Mouse (Mus musculus) neural tube, embryonic 13.5 days (tissue): ENCODE measurements at regions not wholly inside any gene's neighbourhood (a gene's known extent, or its start where the extent isn't known, plus 50 kb on each side); places are given as distances from the start of the nearest gene placed in this dataset.

Experiments
- ATAC-seq: fragments of 200-750 bp; cut with Nextera tagmentation; 2 replicates; pipeline ENCODE4 v1.8.0; 2017; ENCODE audit warnings: low read depth, mild to moderate bottlenecking, moderate TSS enrichment, moderate library complexity
- H3K27ac ChIP-seq: fragments of 300-500 bp; sonication (generic); replicated peaks from 2 replicates; pipeline ENCODE4 v1.5.1; 2015; ENCODE audit warnings: moderate library complexity, mild to moderate bottlenecking, inconsistent platforms
- H3K27me3 ChIP-seq: fragments of 300-500 bp; sonication (generic); 2 replicates; pipeline ENCODE4 v1.6.1; 2015; ENCODE audit warnings: mild to moderate bottlenecking, inconsistent platforms
- H3K36me3 ChIP-seq: fragments of 300-500 bp; sonication (generic); 2 replicates; pipeline ENCODE4 v1.6.1; 2015; ENCODE audit warnings: mild to moderate bottlenecking, inconsistent platforms
- H3K4me1 ChIP-seq: fragments of 300-500 bp; sonication (generic); replicated peaks from 2 replicates; pipeline ENCODE4 v1.6.1; 2015; ENCODE audit warnings: inconsistent platforms
- H3K4me2 ChIP-seq: fragments of 300-500 bp; sonication (generic); 2 replicates; pipeline ENCODE4 v1.6.1; 2015; ENCODE audit warnings: inconsistent platforms, mild to moderate bottlenecking, moderate library complexity
- H3K4me3 ChIP-seq: fragments of 300-500 bp; sonication (generic); 2 replicates; pipeline ENCODE4 v1.5.1; 2015; ENCODE audit warnings: mild to moderate bottlenecking, inconsistent platforms
- H3K9ac ChIP-seq: fragments of 300-500 bp; sonication (generic); 2 replicates; pipeline ENCODE4 v1.6.1; 2015; ENCODE audit warnings: moderate library complexity, mild to moderate bottlenecking, inconsistent platforms
- H3K9me3 ChIP-seq: fragments of 300-500 bp; sonication (generic); 2 replicates; pipeline ENCODE4 v1.6.1; 2016; ENCODE audit warnings: inconsistent platforms
- WGBS: fragments of 180-500 bp; shearing (Covaris S2); methylation state at CpG from one replicate; pipeline ENCODE4 v1.1.7; 2015; 5-methylcytosine and 5-hydroxymethylcytosine counted together

DNA sequence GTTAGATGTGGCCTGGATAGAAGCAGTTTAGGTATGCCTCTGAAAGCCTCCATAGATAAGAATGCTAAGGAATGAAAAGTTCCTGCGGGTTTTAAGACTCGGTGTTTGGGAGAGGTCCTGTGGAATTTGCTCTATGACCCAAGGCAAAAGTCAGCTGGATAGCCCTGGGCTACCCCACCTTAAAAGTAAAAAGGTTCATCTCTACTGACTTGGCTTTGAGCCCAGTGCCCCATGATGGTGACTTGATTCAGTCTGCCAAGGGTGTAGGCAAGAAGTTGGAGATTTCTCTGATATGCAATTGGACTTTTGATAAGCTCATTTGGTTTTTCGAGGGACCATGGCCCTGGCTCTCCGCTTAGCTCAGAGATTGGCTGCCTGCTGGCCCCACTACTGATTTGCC, 78.8 kb upstream of the Herc3 start:
- Histone ChIP-seq H3K4me1 (no peaks in the 10 kb centered on the region), H3K9ac (no peak overlapping the region), H3K4me3 (no peak overlapping the region), H3K9me3 (no peaks in the 10 kb centered on the region), H3K27me3 (no peaks in the 10 kb centered on the region), H3K36me3 (no peaks in the 10 kb centered on the region), H3K4me2 (no peak overlapping the region), H3K27ac (no peak overlapping the region)
- WGBS = 94% methylated on average over 4 of the region's 4 CpGs
- no peak for ATAC-seq

DNA sequence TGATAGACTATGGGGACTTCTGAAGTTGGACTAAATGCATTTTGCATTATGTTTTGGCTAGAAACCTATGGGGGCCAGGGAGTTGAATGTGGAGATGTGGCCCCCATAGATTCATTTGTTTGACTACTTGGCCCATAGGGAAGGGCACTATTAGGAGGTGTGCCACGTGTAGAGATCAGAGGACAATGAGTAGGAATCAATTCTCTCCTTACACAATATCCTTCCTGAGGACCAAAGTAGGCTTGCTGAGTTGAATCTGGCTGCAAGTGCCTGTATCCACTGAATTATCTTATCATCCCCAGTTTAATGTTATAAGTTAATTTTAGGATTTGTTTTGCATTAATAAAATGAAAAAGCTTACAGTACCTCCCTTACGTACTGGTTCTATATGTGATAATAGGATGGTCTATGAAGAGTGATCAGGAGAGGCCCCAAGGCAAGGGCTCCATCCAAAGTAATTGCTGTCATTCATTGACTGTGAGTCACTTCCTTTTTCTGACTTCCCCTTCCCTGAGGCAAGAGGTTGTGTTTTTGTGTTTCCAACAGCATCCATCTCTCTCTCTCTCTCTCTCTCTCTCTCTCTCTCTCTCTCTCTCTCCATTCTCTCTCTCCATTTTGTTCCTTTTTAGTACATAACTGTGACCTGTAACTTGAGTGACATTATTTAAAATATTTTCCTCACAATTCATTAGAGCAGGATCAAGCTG, 74.8 kb upstream of the Herc3 start:
- WGBS = 74% methylated on average over 2 of the region's 2 CpGs
- Histone ChIP-seq H3K27me3 (no peaks in the 10 kb centered on the region), H3K9ac (no peak overlapping the region), H3K4me1 (no peaks in the 10 kb centered on the region), H3K27ac (no peak overlapping the region), H3K4me2 (no peak overlapping the region), H3K36me3 (no peaks in the 10 kb centered on the region), H3K9me3 (no peaks in the 10 kb centered on the region), H3K4me3 (no peak overlapping the region)
- no peak for ATAC-seq

DNA sequence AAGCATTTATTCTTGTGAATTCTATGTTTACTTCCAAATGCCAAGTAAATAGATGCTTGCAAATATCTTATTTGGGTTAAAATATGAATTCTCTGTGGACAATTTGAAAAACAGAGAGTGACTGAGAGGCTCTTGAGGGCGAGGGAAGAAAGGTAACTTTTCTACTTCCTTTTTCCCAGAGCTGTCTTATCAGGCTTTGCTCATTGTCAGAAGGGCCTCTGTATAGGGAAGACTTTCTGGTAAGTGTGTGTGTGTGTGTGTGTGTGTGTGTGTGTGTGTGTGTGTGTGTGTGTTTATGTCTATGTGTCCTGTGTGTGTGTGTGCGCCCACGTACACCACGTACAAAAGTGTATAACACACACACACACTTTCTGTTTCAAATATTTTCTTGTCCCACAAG, 73.9 kb upstream of the Herc3 start:
- Histone ChIP-seq H3K27me3 (no peaks in the 10 kb centered on the region), H3K4me3 (no peak overlapping the region), H3K4me1 (no peaks in the 10 kb centered on the region), H3K4me2 (no peak overlapping the region), H3K9ac (no peak overlapping the region), H3K27ac (no peak overlapping the region), H3K9me3 (no peaks in the 10 kb centered on the region), H3K36me3 (no peaks in the 10 kb centered on the region)
- WGBS = 91% methylated on average over 4 of the region's 4 CpGs
- ATAC-seq = no peak

DNA sequence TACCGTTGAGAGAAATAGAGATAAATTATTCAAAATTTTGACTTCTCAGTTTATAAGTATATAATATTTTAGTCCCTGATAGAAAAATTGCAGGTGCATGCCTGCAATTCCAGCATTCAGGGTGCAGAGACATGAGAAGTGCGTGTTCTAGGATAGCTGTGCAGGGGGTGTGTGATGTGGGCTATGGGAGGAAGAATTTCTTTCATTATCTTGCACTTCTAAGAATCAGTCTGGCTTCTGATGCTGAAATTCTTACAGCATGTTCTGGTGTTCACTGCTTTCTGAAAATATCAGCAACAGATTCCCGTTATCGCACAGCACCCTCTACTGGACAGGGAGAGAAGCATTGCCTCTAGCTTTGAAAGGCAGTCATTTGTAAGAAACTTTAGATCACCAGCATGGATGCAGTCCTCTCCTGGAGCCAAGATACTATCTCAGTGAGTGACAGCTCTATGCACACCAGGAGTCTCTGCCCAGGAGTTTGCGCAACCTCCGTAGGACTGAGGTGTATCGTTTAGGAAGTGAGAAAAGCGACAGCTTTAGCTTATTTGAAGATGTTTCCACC, 60.5 kb upstream of the Herc3 start:
- H3K27ac ChIP-seq = no peak overlapping the region
- ATAC-seq = peak; percentile 36; the same call in 1 of the 2 replicates
- no peak overlapping the region for H3K9ac ChIP-seq
- H3K27me3 ChIP-seq = no peaks in the 10 kb centered on the region
- H3K9me3 ChIP-seq = no peaks in the 10 kb centered on the region
- H3K4me1 ChIP-seq = no peaks in the 10 kb centered on the region
- no peaks in the 10 kb centered on the region for H3K36me3 ChIP-seq
- H3K4me3 ChIP-seq = no peak overlapping the region
- 23% methylated on average over 8 of the region's 8 CpGs for WGBS
- no peak overlapping the region for H3K4me2 ChIP-seq

DNA sequence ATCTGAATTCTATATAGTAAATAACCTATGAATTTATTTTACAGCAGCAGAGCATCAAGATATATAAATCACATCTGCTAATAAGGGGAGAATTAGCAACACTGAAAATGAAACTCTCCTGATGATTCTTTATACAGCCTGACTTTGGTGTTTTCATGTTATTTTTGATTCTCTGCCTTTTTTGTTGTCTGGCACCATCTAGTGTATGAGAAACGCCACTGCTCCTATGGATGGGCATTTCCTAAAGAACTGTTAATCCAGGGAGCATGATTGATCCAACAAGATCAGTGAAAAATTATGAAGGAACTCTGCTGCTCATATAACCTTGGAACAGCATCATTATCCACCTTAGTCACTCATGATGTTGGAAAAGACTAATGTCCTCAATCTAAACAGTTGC, 59.3 kb upstream of the Herc3 start:
- Histone ChIP-seq H3K27me3 (no peaks in the 10 kb centered on the region), H3K9me3 (no peaks in the 10 kb centered on the region), H3K4me1 (no peaks in the 10 kb centered on the region), H3K9ac (no peak overlapping the region), H3K36me3 (no peaks in the 10 kb centered on the region), H3K4me3 (no peak overlapping the region), H3K27ac (no peak overlapping the region), H3K4me2 (no peak overlapping the region)
- no peak for ATAC-seq
- WGBS = 0% methylated on average over 1 of the region's 1 CpGs
